Mouse (Mus musculus): ENCODE data around the gene Pgp.
"Not testable (repeated sequence)": the region's sequence is repeated elsewhere in the genome, so short reads cannot be mapped to it uniquely, and the experiment has no call there.

Pgp gene

GRCm38 (mm10) chr17:24469910-24470602 is at the start of gene Pgp, which contains the start of gene E4f1:
Gene Pgp (plus strand): TSS chr17:24470392.
Gene E4f1 (minus strand): TSS chr17:24470313.
- DNase-seq = peak; percentile 100

DNA sequence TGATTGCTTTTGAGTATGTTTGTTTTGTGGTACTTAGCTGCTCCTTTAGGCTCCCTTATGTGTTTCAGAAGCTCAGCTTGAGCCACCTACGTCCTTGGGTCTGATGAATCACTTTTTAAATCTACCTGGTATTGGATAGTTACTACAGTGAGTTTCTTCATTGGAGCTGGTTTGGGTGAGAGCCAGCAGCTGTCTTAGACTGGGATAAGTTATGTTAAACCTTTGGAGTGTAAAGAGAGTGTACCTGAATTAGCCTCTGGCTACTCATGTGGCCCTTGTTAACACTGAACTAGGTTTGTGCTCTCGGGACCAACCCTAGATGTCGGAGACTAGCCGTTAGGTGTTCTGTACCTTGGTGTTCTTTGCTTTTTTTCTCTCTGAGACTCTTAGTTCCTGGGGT is 47.1 kb upstream of the Pgp start:
- no peak for DNase-seq

DNA sequence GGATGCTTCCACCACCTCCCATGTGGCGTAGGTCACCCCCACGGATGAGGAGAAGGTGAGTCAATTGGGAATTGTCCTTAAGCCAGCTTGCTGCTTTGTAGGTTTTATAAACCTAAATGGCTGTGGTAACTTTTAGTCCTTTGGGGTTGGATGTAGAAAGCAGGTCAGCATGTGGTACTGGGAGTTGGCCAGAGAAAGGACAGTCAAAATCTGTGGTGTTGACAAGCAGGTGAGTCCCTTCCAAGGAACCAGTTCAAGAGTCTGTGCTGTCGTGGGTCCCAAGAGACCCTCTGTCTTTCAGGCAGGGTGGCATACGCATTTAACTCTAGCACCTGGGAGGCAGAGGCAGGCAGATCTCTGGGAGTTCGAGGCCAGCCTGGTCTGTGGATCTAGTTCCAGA is 45.7 kb upstream of the Pgp start:
- no peak for DNase-seq

GRCm38 (mm10) chr17:24425326-24425725 is 44.9 kb upstream of the Pgp start:
- not testable (repeated sequence) for DNase-seq

DNA sequence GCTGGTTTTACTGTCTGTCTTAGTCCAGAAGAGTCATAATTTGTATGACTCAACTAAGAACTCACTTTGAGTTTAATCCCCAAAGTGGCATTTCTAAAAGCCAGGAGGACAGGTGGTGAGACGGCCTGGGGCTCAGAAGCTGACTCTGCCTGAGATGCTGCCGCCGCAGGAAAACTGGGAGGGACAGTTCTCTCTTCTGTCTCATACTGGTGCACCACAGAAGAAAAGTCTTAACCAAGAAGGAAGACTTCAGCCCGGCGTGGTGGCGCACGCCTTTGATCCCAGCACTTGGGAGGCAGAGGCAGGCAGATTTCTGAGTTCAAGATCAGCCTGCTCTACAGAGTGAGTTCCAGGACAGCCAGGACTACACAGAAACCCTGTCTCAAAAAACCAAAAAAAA is 44.3 kb upstream of the Pgp start:
- DNase-seq = no peak

DNA sequence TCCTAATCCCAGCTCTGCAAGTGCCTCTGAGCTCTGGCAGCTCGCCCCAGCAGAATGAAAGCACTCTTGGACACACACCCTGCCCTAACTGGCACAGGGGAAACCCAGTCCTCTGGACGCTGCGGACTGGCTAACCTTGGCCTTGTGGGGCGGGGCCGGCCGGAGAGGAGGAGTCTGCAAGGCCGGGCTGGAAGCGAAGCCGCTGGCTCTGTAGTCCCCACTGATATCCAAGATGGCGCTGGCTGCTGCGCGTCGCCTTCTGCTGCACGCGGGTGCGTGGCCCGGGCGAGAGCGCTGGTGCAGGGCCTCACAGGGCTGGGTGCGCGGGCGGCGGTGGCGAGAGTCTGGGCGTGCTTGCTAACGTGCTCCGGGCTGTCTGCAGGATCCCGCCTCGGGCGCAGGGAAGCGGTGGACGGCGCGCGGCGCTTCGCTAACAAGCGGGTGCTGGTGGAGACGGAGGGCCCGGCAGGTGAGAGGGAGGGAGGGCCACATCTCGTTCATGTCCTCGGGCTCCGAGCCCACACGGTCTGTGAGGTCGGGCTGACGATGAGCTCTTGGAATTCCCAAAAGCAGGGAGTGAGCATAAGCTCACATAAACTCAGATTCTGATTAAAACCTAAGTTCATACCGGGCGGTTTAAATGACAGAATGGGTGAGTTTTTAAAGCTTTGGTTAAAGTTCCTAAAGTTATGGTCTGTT is 43.6 kb upstream of the Pgp start, which contains the start of gene Eci1:
Gene Eci1 (plus strand): TSS at position 171 of the 699 bp plus-strand sequence.
- peak; percentile 95 for DNase-seq

GRCm38 (mm10) chr17:24427170-24427557 is 43.0 kb upstream of the Pgp start:
- DNase-seq = no peak

DNA sequence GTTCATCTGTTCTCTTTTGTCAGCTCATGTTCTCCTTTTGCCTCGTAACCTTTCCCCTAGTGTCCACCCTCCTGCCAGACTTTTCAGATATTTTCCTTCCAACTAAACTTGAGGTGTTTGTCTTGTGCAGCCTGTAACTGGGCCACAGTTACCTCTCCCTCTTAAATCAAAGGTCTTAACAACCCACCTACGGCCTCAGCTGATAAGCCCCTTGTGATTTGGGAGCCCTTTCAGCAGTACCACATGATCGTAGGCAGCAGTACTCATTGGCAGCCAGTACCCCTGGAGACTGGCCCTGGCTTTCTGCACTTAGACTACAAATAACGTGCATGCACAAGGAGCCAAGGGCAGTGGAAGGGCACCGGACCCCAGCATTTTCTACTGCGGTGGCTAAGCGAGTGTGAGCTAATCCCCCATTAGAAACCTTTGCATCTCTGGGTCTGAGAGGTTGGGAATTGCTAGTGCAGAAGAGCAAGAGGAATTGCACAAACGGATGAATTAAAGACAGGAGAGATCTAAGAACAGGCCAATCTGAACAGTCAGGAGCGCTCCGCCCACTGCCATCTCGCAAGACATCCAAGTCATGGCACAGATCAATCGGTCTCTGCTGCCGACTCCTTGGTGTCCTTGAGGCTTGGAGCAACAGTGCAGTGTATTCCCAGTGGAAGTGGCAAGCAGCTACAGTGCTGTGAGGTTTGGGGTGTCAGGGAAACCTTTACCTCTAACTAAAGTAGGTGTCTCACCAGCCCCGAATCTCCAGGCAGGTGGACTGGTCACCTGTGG is 40.8 kb upstream of the Pgp start:
- DNase-seq = no peak

GRCm38 (mm10) chr17:24437016-24437415 is 33.2 kb upstream of the Pgp start:
- DNase-seq = peak; percentile 68

- DNase-seq = no peak
Observed at GRCm38 (mm10) chr17:24440377-24440776, 29.8 kb upstream of the Pgp start.

GRCm38 (mm10) chr17:24441148-24441547 is 29.0 kb upstream of the Pgp start:
- DNase-seq = no peak

DNA sequence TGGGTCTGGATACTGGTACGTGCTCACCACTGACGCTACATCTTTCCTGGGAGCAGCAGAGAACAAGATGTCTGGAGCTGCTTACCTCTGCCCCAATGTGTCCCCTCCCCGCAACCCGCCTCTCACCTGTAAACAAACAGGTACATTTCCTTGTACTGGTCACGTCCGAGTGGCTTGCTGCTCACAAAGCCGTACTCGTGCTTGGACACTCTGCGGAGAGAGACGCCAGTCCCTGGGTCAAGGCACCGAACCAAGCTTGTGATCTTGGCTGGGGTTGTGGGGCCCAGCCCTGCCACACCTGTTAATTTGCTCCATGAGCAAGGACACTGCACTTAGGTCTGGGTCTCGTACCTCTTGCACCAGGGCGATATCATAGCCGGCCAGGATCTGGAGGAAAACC is 28.1 kb upstream of the Pgp start:
- no peak for DNase-seq

- DNase-seq = no peak
Observed at GRCm38 (mm10) chr17:24442632-24443155, 27.5 kb upstream of the Pgp start, which contains the start of gene Dnase1l2. Gene Dnase1l2 (minus strand): TSS chr17:24443105.

DNA sequence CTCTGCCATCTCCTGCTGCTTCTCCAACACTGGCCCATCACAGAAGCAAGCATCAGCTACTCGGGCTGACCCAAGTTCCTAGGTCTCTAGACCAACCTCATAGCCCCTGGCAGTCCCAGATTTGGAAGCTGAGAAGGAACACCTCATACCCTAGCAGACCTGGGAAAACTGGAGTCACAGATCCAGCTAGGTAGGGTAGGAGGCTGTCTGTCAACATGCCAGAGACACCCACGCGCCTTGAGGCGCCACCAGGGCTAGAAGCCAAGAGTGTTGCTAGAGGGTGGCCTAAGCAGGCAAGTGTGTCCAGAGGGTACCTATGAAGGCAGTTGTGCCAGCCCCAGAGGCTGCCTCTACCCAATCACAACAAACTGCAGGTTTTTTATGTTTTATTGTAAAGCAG is 26.8 kb upstream of the Pgp start:
- DNase-seq = peak; percentile 72

GRCm38 (mm10) chr17:24446590-24446989 is 23.6 kb upstream of the Pgp start:
- no peak for DNase-seq

GRCm38 (mm10) chr17:24449507-24449906 is 20.7 kb upstream of the Pgp start:
- DNase-seq = no peak

- no peak for DNase-seq
Observed at GRCm38 (mm10) chr17:24451220-24451619, 19.0 kb upstream of the Pgp start.

GRCm38 (mm10) chr17:24453372-24453771 is 16.8 kb upstream of the Pgp start:
- no peak for DNase-seq

DNA sequence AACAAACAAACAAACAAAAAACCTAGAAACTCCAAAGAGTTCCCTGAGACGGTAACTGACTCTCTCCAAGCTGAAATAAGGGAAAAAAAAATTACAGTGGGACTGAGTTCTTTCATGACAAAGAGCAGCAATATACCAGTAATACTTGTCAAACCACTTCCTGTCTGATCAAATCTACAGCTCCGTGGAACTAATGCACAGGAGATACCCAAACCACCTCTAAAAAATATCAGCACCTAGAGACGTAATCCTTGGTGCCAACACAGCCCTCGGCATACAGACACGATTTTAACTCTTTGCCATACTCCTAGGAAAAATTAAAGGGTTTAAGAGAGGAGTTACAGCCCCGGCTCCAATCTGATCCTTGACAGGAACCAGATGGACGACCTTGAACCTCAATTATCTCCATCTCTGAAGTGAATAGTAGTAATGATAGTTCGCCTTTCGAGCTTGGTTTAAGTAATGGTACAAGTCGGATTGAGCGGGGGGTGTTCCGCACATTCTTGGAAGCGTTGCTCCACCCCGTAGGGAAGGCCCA is 15.9 kb upstream of the Pgp start:
- DNase-seq = no peak

- peak; percentile 98 for DNase-seq
Observed at GRCm38 (mm10) chr17:24454756-24455522, 15.3 kb upstream of the Pgp start.

GRCm38 (mm10) chr17:24455523-24456206 is 14.5 kb upstream of the Pgp start:
- DNase-seq = not testable (repeated sequence)

GRCm38 (mm10) chr17:24461580-24461979 is 8.6 kb upstream of the Pgp start:
- DNase-seq = no peak
